Mouse (Mus musculus) liver, embryonic 15.5 days (tissue): Measurements from ENCODE around the gene Kars. TPM values are rescaled to one million over a fixed set of nuclear protein-coding genes. Genes with fewer than 3 reads are reported as not detected.

Experiments
- ATAC-seq: fragments of 200-750 bp; cut with Nextera tagmentation; 2 replicates; pipeline ENCODE4 v1.8.0; 2017; ENCODE audit warnings: moderate number of reproducible peaks, mild to moderate bottlenecking, moderate library complexity; ENCODE audit not compliant: insufficient read depth
- H3K27ac ChIP-seq: fragments of 300-500 bp; sonication (generic); replicated peaks from 2 replicates; pipeline ENCODE4 v1.5.1; 2015; ENCODE audit warnings: mild to moderate bottlenecking, inconsistent platforms
- H3K27me3 ChIP-seq: fragments of 300-500 bp; sonication (generic); 2 replicates; pipeline ENCODE4 v1.6.1; 2015; ENCODE audit warnings: mild to moderate bottlenecking, inconsistent platforms
- H3K36me3 ChIP-seq: fragments of 300-500 bp; sonication (generic); replicated peaks from 2 replicates; pipeline ENCODE4 v1.6.1; 2015; ENCODE audit warnings: moderate library complexity, mild to moderate bottlenecking, inconsistent platforms
- H3K4me1 ChIP-seq: fragments of 300-500 bp; sonication (generic); replicated peaks from 2 replicates; pipeline ENCODE4 v1.6.1; 2015; ENCODE audit warnings: inconsistent platforms
- H3K4me2 ChIP-seq: fragments of 300-500 bp; sonication (generic); 2 replicates; pipeline ENCODE4 v1.6.1; 2015; ENCODE audit warnings: moderate library complexity, mild to moderate bottlenecking, inconsistent platforms
- H3K4me3 ChIP-seq: fragments of 300-500 bp; sonication (generic); replicated peaks from 2 replicates; pipeline ENCODE4 v1.5.1; 2015; ENCODE audit warnings: mild to moderate bottlenecking, inconsistent platforms
- H3K9ac ChIP-seq: fragments of 300-500 bp; sonication (generic); 2 replicates; pipeline ENCODE4 v1.6.1; 2015; ENCODE audit warnings: moderate library complexity, mild to moderate bottlenecking, inconsistent platforms
- H3K9me3 ChIP-seq: fragments of 300-500 bp; sonication (generic); replicated peaks from 2 replicates; pipeline ENCODE4 v1.6.1; 2016; ENCODE audit warnings: inconsistent platforms
- WGBS: fragments of 180-500 bp; shearing (Covaris S2); methylation state at CpG from one replicate; pipeline ENCODE4 v1.1.7; 2015; ENCODE audit warnings: mixed read lengths; ENCODE audit not compliant: insufficient replicate concordance; 5-methylcytosine and 5-hydroxymethylcytosine counted together
- polyA plus RNA-seq: library from polyadenylated mRNA; unstranded; fragments of >200 nt; fragmentation: Nextera tagmentation; extraction: Ambion mirVana; gene quantifications from 2 replicates; pipeline ENCODE4 v1.2.1, GENCODE M21; 2015

The Kars gene
- polyA plus RNA-seq, 1 experiment from 2014 or later = 78.4 TPM

GRCm38 (mm10) chr8:111963091-111963490 lies 48.0 kb downstream of the Kars start:
- Histone ChIP-seq H3K4me1 (peaks cover 7% of the 10 kb centered on the region; the same call in 1 of the 2 replicates), H3K9ac (no peak overlapping the region), H3K4me3 (no peak overlapping the region), H3K4me2 (no peak overlapping the region), H3K27ac (no peak overlapping the region), H3K27me3 (no peaks in the 10 kb centered on the region), H3K9me3 (no peaks in the 10 kb centered on the region), H3K36me3 (0 out of 2 replicates have a peak, but pooled peaks cover 2% of the 10 kb centered on the region)
- ATAC-seq = no peak
- WGBS = 73% methylated on average over 10 of the region's 10 CpGs

GRCm38 (mm10) chr8:111962589-111962988 lies 48.5 kb downstream of the Kars start:
- 62% methylated on average over 1 of the region's 1 CpGs for WGBS
- H3K9me3 ChIP-seq = no peaks in the 10 kb centered on the region
- no peak overlapping the region for H3K4me3 ChIP-seq
- no peaks in the 10 kb centered on the region for H3K27me3 ChIP-seq
- H3K4me2 ChIP-seq = no peak overlapping the region
- peaks cover 4% of the 10 kb centered on the region; the same call in 1 of the 2 replicates for H3K4me1 ChIP-seq
- H3K27ac ChIP-seq = no peak overlapping the region
- ATAC-seq = no peak
- H3K9ac ChIP-seq = no peak overlapping the region
- peaks cover 4% of the 10 kb centered on the region; the same call in 1 of the 2 replicates for H3K36me3 ChIP-seq

- Histone ChIP-seq H3K9me3 (no peaks in the 10 kb centered on the region), H3K27ac (no peak overlapping the region), H3K9ac (no peak overlapping the region), H3K4me3 (no peak overlapping the region), H3K27me3 (no peaks in the 10 kb centered on the region), H3K4me2 (no peak overlapping the region), H3K36me3 (peaks cover 14% of the 10 kb centered on the region), H3K4me1 (no peaks in the 10 kb centered on the region)
- WGBS = 75% methylated on average over 3 of the region's 3 CpGs
- no peak for ATAC-seq
Observed at GRCm38 (mm10) chr8:111961330-111961729, 49.8 kb downstream of the Kars start.

- H3K27me3 ChIP-seq = no peaks in the 10 kb centered on the region
- 73% methylated on average over 15 of the region's 15 CpGs for WGBS
- no peaks in the 10 kb centered on the region for H3K9me3 ChIP-seq
- peaks cover 20% of the 10 kb centered on the region for H3K36me3 ChIP-seq
- ATAC-seq = peak; percentile 12; the same call in 1 of the 2 replicates
- H3K4me3 ChIP-seq = no peak overlapping the region
- H3K4me1 ChIP-seq = no peaks in the 10 kb centered on the region
- H3K27ac ChIP-seq = no peak overlapping the region
- H3K9ac ChIP-seq = no peak overlapping the region
- no peak overlapping the region for H3K4me2 ChIP-seq
Observed at GRCm38 (mm10) chr8:111960591-111961321, 50.4 kb downstream of the Kars start.

- Histone ChIP-seq H3K4me2 (no peak overlapping the region), H3K4me3 (no peak overlapping the region), H3K4me1 (no peaks in the 10 kb centered on the region), H3K9me3 (no peaks in the 10 kb centered on the region), H3K9ac (no peak overlapping the region), H3K27me3 (no peaks in the 10 kb centered on the region), H3K36me3 (peaks cover 44% of the 10 kb centered on the region), H3K27ac (no peak overlapping the region)
- 71% methylated on average over 2 of the region's 2 CpGs for WGBS
- no peak for ATAC-seq
Observed at GRCm38 (mm10) chr8:111957231-111957630, 53.9 kb downstream of the Kars start.

GRCm38 (mm10) chr8:111955879-111956278 lies 55.2 kb downstream of the Kars start:
- no peak overlapping the region for H3K9ac ChIP-seq
- no peak overlapping the region for H3K27ac ChIP-seq
- peaks cover 57% of the 10 kb centered on the region for H3K36me3 ChIP-seq
- no peak overlapping the region for H3K4me3 ChIP-seq
- H3K4me2 ChIP-seq = no peak overlapping the region
- ATAC-seq = no peak
- no peaks in the 10 kb centered on the region for H3K9me3 ChIP-seq
- no peaks in the 10 kb centered on the region for H3K4me1 ChIP-seq
- WGBS = 70% methylated on average over 5 of the region's 5 CpGs
- no peaks in the 10 kb centered on the region for H3K27me3 ChIP-seq

GRCm38 (mm10) chr8:111954844-111955594 lies 56.1 kb downstream of the Kars start:
- Histone ChIP-seq H3K4me3 (no peak overlapping the region), H3K27ac (no peak overlapping the region), H3K27me3 (no peaks in the 10 kb centered on the region), H3K36me3 (peaks cover 61% of the 10 kb centered on the region), H3K4me2 (no peak overlapping the region), H3K9me3 (no peaks in the 10 kb centered on the region), H3K4me1 (no peaks in the 10 kb centered on the region), H3K9ac (no peak overlapping the region)
- ATAC-seq = no peak
- whole genome bisulfite sequencing = 70% methylated on average over 4 of the region's 4 CpGs

GRCm38 (mm10) chr8:111951936-111952335 lies 59.2 kb downstream of the Kars start:
- H3K4me1 ChIP-seq = no peaks in the 10 kb centered on the region
- ATAC-seq = no peak
- no peaks in the 10 kb centered on the region for H3K9me3 ChIP-seq
- H3K27me3 ChIP-seq = no peaks in the 10 kb centered on the region
- peaks cover 81% of the 10 kb centered on the region for H3K36me3 ChIP-seq
- WGBS = 90% methylated on average over 5 of the region's 5 CpGs
- H3K27ac ChIP-seq = no peak overlapping the region
- no peak overlapping the region for H3K9ac ChIP-seq
- no peak overlapping the region for H3K4me3 ChIP-seq
- H3K4me2 ChIP-seq = no peak overlapping the region

GRCm38 (mm10) chr8:111951317-111951716 lies 59.8 kb downstream of the Kars start:
- H3K27me3 ChIP-seq = no peaks in the 10 kb centered on the region
- H3K36me3 ChIP-seq = peaks cover 81% of the 10 kb centered on the region
- H3K4me1 ChIP-seq = no peaks in the 10 kb centered on the region
- no peak overlapping the region for H3K27ac ChIP-seq
- H3K4me2 ChIP-seq = no peak overlapping the region
- no peaks in the 10 kb centered on the region for H3K9me3 ChIP-seq
- H3K9ac ChIP-seq = no peak overlapping the region
- WGBS = 87% methylated on average over 7 of the region's 7 CpGs
- H3K4me3 ChIP-seq = no peak overlapping the region
- no peak for ATAC-seq

- Histone ChIP-seq H3K4me3 (no peak overlapping the region), H3K27ac (no peak overlapping the region), H3K36me3 (peaks cover 81% of the 10 kb centered on the region), H3K9me3 (no peaks in the 10 kb centered on the region), H3K4me2 (no peak overlapping the region), H3K27me3 (no peaks in the 10 kb centered on the region), H3K9ac (no peak overlapping the region), H3K4me1 (no peaks in the 10 kb centered on the region)
- no peak for ATAC-seq
- WGBS = 70% methylated on average over 3 of the region's 3 CpGs
Observed at GRCm38 (mm10) chr8:111950846-111951245, 60.3 kb downstream of the Kars start.

GRCm38 (mm10) chr8:111947954-111948353 lies 63.2 kb downstream of the Kars start:
- no peak for ATAC-seq
- H3K4me2 ChIP-seq = no peak overlapping the region
- no peak overlapping the region for H3K27ac ChIP-seq
- peaks cover 86% of the 10 kb centered on the region for H3K36me3 ChIP-seq
- WGBS = 86% methylated on average over 8 of the region's 8 CpGs
- no peaks in the 10 kb centered on the region for H3K9me3 ChIP-seq
- no peak overlapping the region for H3K9ac ChIP-seq
- H3K27me3 ChIP-seq = no peaks in the 10 kb centered on the region
- no peaks in the 10 kb centered on the region for H3K4me1 ChIP-seq
- no peak overlapping the region for H3K4me3 ChIP-seq
